Mouse (Mus musculus): ENCODE data around the gene Lcp2.

DNA sequence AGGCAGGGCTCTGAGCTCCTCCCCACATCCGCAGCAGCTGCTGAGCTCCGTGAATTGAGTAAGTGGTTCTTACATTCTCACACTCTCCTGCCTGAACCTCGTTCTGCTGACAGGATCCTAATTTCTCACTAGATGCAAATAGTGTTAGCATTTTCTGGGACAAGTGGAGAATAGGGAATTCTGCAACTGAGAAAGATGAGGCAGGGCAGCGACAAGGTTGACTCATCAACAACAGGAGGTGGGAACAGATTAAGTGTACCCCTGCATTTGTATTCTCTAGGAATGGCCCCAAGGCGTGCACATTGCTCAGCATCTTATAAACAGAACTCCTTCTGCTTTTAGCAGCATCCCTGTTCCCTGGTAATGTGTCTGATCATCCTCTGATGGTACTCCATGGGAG lies 6.7 kb upstream of the Lcp2 start:
- TF ChIP-seq CTCF (IDR thresholded peaks at IDR 0.05; ENCODE audit: low read depth): no peak
- no peak for TF ChIP-seq EP300 (optimal IDR thresholded peaks at IDR 0.05)
